Mouse (Mus musculus) lung, postnatal 0 days (tissue): ENCODE data around the gene Psmd2.

Experiments used
- CTCF ChIP-seq: IDR thresholded peaks from 2 replicates; pipeline ENCODE4 v1.5.1; 2016; ENCODE audit warnings: antibody characterized with exemption, mild to moderate bottlenecking
- EP300 ChIP-seq: IDR thresholded peaks from 2 replicates; pipeline ENCODE4 v1.6.1; 2016; ENCODE audit warnings: antibody characterized with exemption, mild to moderate bottlenecking, control low read depth

DNA sequence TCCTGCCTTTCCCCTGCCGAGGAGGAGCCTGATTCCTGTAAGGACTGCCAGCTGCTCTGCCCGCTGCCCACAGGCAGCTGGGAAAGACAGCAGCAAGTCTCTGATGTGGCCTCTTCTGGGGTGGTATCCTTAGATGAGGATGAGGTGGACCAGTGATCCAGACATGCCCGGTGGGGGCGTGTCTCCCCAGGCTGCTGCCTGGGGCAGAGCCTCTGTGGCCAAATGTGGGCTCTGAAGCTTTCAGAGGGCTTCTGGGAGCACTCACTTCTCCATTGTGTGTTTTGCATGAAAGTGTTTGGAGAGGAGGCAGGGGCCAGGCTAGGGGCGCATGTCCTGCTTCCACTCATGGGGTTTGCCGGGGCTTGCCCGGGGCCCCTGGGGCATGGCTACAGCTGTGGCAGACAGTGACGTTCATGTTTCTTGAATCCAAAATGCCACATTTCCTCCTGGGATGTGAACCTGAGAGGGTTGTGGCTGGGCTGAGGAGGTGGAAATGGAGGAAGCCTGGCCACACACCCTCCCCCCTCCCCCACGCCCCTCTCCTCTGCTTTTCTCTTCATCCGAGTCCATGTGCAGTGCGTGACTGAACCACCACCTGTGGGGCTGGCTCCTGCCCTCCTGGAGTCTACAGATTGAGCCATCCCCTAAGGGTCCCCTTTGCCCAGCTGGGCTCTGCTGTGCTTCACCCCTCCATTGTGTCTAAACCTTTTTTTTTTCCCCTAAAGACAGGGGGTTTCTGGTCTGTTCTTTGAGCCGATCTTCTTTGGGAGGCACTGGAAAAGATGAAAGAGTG is 50.5 kb downstream of the Psmd2 start:
- no peak for TF ChIP-seq CTCF
- TF ChIP-seq EP300: no peak
